Mouse (Mus musculus): ENCODE data around the gene Rnf185. TPM values are rescaled to one million over a fixed set of nuclear protein-coding genes. Genes with fewer than 3 reads are reported as not detected.

Gene Rnf185
- polyA plus RNA-seq, 1 experiment = 25.7 TPM

GRCm38 (mm10) chr11:3370928-3371598 is 81.1 kb downstream of the Rnf185 start:
- H3K4me3 ChIP-seq (ENCODE audit: control insufficient read depth, insufficient read depth, low read length) = peak overlapping the region; percentile 62
- no peaks in the 10 kb centered on the region for H3K36me3 ChIP-seq (ENCODE audit: control insufficient read depth, insufficient read depth, low read length)
- DNase-seq = peak; percentile 72
- H3K27me3 ChIP-seq (ENCODE audit: control insufficient read depth, insufficient read depth, low read length) = no peaks in the 10 kb centered on the region
- 16% methylated on average over 27 of the region's 27 CpGs for WGBS
- TF ChIP-seq CTCF (IDR thresholded peaks at IDR 0.05; ENCODE audit: borderline replicate concordance, control insufficient read depth, extremely low read depth, insufficient read depth, low read length, poor library complexity) = no peak
- no peak overlapping the region for H3K27ac ChIP-seq (ENCODE audit: control insufficient read depth, insufficient read depth, low read length)
- peaks cover 17% of the 10 kb centered on the region for H3K4me1 ChIP-seq (replicated peaks; ENCODE audit: control insufficient read depth, insufficient read depth, low read length)

GRCm38 (mm10) chr11:3370162-3370561 is 82.0 kb downstream of the Rnf185 start:
- Histone ChIP-seq H3K27me3 (ENCODE audit: control insufficient read depth, insufficient read depth, low read length) (no peaks in the 10 kb centered on the region), H3K27ac (ENCODE audit: control insufficient read depth, insufficient read depth, low read length) (no peak overlapping the region), H3K4me1 (replicated peaks; ENCODE audit: control insufficient read depth, insufficient read depth, low read length) (peaks cover 17% of the 10 kb centered on the region), H3K36me3 (ENCODE audit: control insufficient read depth, insufficient read depth, low read length) (no peaks in the 10 kb centered on the region), H3K4me3 (ENCODE audit: control insufficient read depth, insufficient read depth, low read length) (no peak overlapping the region)
- 92% methylated on average over 2 of the region's 2 CpGs for WGBS
- no peak for TF ChIP-seq CTCF (IDR thresholded peaks at IDR 0.05; ENCODE audit: borderline replicate concordance, control insufficient read depth, extremely low read depth, insufficient read depth, low read length, poor library complexity)
- TF ChIP-seq POLR2A (IDR thresholded peaks at IDR 0.05; ENCODE audit: control insufficient read depth, extremely low read depth, insufficient read depth, low read length, poor library complexity) = no peak
- no peak for DNase-seq

- Histone ChIP-seq H3K4me3 (ENCODE audit: control insufficient read depth, insufficient read depth, low read length) (no peak overlapping the region), H3K36me3 (ENCODE audit: control insufficient read depth, insufficient read depth, low read length) (no peaks in the 10 kb centered on the region), H3K4me1 (replicated peaks; ENCODE audit: control insufficient read depth, insufficient read depth, low read length) (peaks cover 17% of the 10 kb centered on the region), H3K27ac (ENCODE audit: control insufficient read depth, insufficient read depth, low read length) (no peak overlapping the region), H3K27me3 (ENCODE audit: control insufficient read depth, insufficient read depth, low read length) (no peaks in the 10 kb centered on the region)
- no peak for DNase-seq
- WGBS = 97% methylated on average over 5 of the region's 5 CpGs
- TF ChIP-seq POLR2A (IDR thresholded peaks at IDR 0.05; ENCODE audit: control insufficient read depth, extremely low read depth, insufficient read depth, low read length, poor library complexity) (no peak), CTCF (IDR thresholded peaks at IDR 0.05; ENCODE audit: borderline replicate concordance, control insufficient read depth, extremely low read depth, insufficient read depth, low read length, poor library complexity) (no peak)
These were observed 82.7 kb downstream of the Rnf185 start for GRCm38 (mm10) chr11:3369449-3369848.

GRCm38 (mm10) chr11:3368983-3369382 is 83.2 kb downstream of the Rnf185 start:
- no peak for TF ChIP-seq CTCF (IDR thresholded peaks at IDR 0.05; ENCODE audit: borderline replicate concordance, control insufficient read depth, extremely low read depth, insufficient read depth, low read length, poor library complexity)
- TF ChIP-seq POLR2A (IDR thresholded peaks at IDR 0.05; ENCODE audit: control insufficient read depth, extremely low read depth, insufficient read depth, low read length, poor library complexity) = no peak
- no peak overlapping the region for H3K27ac ChIP-seq (ENCODE audit: control insufficient read depth, insufficient read depth, low read length)
- WGBS = 91% methylated on average over 7 of the region's 7 CpGs
- H3K4me1 ChIP-seq (replicated peaks; ENCODE audit: control insufficient read depth, insufficient read depth, low read length) = peaks cover 17% of the 10 kb centered on the region
- DNase-seq = no peak
- no peaks in the 10 kb centered on the region for H3K36me3 ChIP-seq (ENCODE audit: control insufficient read depth, insufficient read depth, low read length)
- no peak overlapping the region for H3K4me3 ChIP-seq (ENCODE audit: control insufficient read depth, insufficient read depth, low read length)
- no peaks in the 10 kb centered on the region for H3K27me3 ChIP-seq (ENCODE audit: control insufficient read depth, insufficient read depth, low read length)

- no peak for TF ChIP-seq CTCF (IDR thresholded peaks at IDR 0.05; ENCODE audit: borderline replicate concordance, control insufficient read depth, extremely low read depth, insufficient read depth, low read length, poor library complexity)
- TF ChIP-seq POLR2A (IDR thresholded peaks at IDR 0.05; ENCODE audit: control insufficient read depth, extremely low read depth, insufficient read depth, low read length, poor library complexity) = no peak
- H3K4me3 ChIP-seq (ENCODE audit: control insufficient read depth, insufficient read depth, low read length) = no peak overlapping the region
- peaks cover 11% of the 10 kb centered on the region for H3K4me1 ChIP-seq (replicated peaks; ENCODE audit: control insufficient read depth, insufficient read depth, low read length)
- no peak for DNase-seq
- WGBS = 81% methylated on average over 7 of the region's 7 CpGs
- H3K36me3 ChIP-seq (ENCODE audit: control insufficient read depth, insufficient read depth, low read length) = no peaks in the 10 kb centered on the region
- no peaks in the 10 kb centered on the region for H3K27me3 ChIP-seq (ENCODE audit: control insufficient read depth, insufficient read depth, low read length)
- H3K27ac ChIP-seq (ENCODE audit: control insufficient read depth, insufficient read depth, low read length) = no peak overlapping the region
These were observed 85.8 kb downstream of the Rnf185 start for GRCm38 (mm10) chr11:3366411-3366810.

Other genes starting within 250 kb of the Rnf185 start
- 87.8 and 88.8 TPM in 2 replicates for gene Eif4enif1, start 250.0 kb downstream of the Rnf185 start, polyA plus RNA-seq (2012; rRNA removed)
- gene Drg1, start 185.9 kb downstream of the Rnf185 start, polyA plus RNA-seq (2012; rRNA removed) = 36.8 and 36.9 TPM in 2 replicates
- 216 and 243 TPM in 2 replicates for gene Patz1, start 163.5 kb downstream of the Rnf185 start, polyA plus RNA-seq (2012; rRNA removed)
- 151 and 153 TPM in 2 replicates for gene Pik3ip1, start 122.0 kb downstream of the Rnf185 start, polyA plus RNA-seq (2012; rRNA removed)
- gene Limk2, start 43.2 kb downstream of the Rnf185 start, polyA plus RNA-seq (2012; rRNA removed) = 167 and 185 TPM in 2 replicates
- gene Pla2g3, start 35.9 kb upstream of the Rnf185 start, polyA plus RNA-seq (2012; rRNA removed) = 1.6 and 1.9 TPM in 2 replicates
- 2.2 and 3.2 TPM in 2 replicates for gene Inpp5j, start 52.5 kb upstream of the Rnf185 start, polyA plus RNA-seq (2012; rRNA removed)
- 24.5 and 40.8 TPM in 2 replicates for gene Selenom, start 62.3 kb upstream of the Rnf185 start, polyA plus RNA-seq (2012; rRNA removed)
- 20.8 and 21.2 TPM in 2 replicates for gene Smtn, start 88.2 kb upstream of the Rnf185 start, polyA plus RNA-seq (2012; rRNA removed)
- gene Morc2a, start 196.8 kb upstream of the Rnf185 start, polyA plus RNA-seq (2012; rRNA removed) = 21.8 and 22.6 TPM in 2 replicates